23 mouse cellular contexts compared by ENCODE assay signal in the genomic region with DNA sequence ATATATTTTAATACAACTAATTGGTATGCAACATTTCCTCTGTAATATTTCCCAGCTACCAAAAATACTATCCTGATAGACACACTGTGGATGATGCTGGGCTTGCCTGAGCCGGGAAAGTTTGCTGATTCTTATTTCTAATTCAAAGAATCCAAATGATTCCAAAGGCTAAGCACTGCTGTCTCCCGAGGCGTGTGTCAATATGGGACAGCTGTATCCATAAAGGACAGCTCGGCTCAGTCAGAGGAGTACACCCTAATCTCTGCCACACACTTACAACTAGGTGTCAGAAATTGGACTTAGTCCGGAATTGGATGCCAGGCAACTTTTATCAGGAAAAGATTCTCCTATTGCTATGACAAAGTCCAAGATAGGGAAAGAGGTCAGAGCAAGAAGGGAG.
A peak's percentile ranks its signal among the peaks of the same experiment; 100 is the strongest.
DNase-seq lines count a peak whose midpoint lies in the region; ATAC-seq and TF ChIP-seq lines count a peak whose summit lies in the region.
"Had no signal": no experiment of that assay in that cellular context is flagged by ENCODE, and none has a peak within 500 bp of the region (broad histone marks: within the 10 kb centered on the region; RNA-seq: fewer than 3 reads in every experiment).

No protein-coding gene starts in this region.

- no peak overlapping the region for H3K9ac ChIP-seq in forebrain, postnatal 0 days
- no peak overlapping the region for H3K9ac ChIP-seq in forebrain, embryonic 15.5 days (replicated peaks)
- no peak overlapping the region for H3K9ac ChIP-seq in lung, embryonic 14.5 days
- no peak overlapping the region for H3K9ac ChIP-seq in lung, embryonic 16.5 days (ENCODE audit: low read length)
- H3K9ac ChIP-seq in neural tube, embryonic 15.5 days (replicated peaks), result no peak overlapping the region
- H3K9ac ChIP-seq: embryonic facial prominence, embryonic 13.5 days; embryonic facial prominence, embryonic 15.5 days; forebrain, embryonic 13.5 days had no signal

- H3K4me2 ChIP-seq in forebrain, postnatal 0 days (ENCODE audit: low read depth), result no peak overlapping the region
- H3K4me2 ChIP-seq in forebrain, embryonic 15.5 days (replicated peaks), result no peak overlapping the region
- H3K4me2 ChIP-seq in lung, embryonic 14.5 days, result no peak overlapping the region
- no peak overlapping the region for H3K4me2 ChIP-seq in lung, embryonic 16.5 days (ENCODE audit: low read depth, low read length)
- H3K4me2 ChIP-seq in neural tube, embryonic 15.5 days, result no peak overlapping the region
- H3K4me2 ChIP-seq: embryonic facial prominence, embryonic 13.5 days; embryonic facial prominence, embryonic 15.5 days; forebrain, embryonic 13.5 days had no signal

- no peak for TF ChIP-seq CTCF in forebrain, postnatal 0 days (IDR thresholded peaks at IDR 0.05; ENCODE audit: low read depth)
- no peak for TF ChIP-seq CTCF in lung, embryonic 14.5 days (IDR thresholded peaks at IDR 0.05; ENCODE audit: low read depth)
- TF ChIP-seq CTCF in lung, adult 2 months (IDR thresholded peaks at IDR 0.05; ENCODE audit: insufficient read depth, low read length), result no peak

- H3K4me1 ChIP-seq in forebrain, postnatal 0 days (ENCODE audit: insufficient read depth), result no peaks in the 10 kb centered on the region
- H3K4me1 ChIP-seq in forebrain, embryonic 15.5 days, result no peaks in the 10 kb centered on the region
- no peaks in the 10 kb centered on the region for H3K4me1 ChIP-seq in lung, embryonic 14.5 days (ENCODE audit: insufficient read depth)
- H3K4me1 ChIP-seq in lung, adult 2 months (ENCODE audit: control insufficient read depth, insufficient read depth, low read length), result no peaks in the 10 kb centered on the region
- no peaks in the 10 kb centered on the region for H3K4me1 ChIP-seq in lung, embryonic 16.5 days (replicated peaks; ENCODE audit: control insufficient read depth, insufficient read depth, low read length)
- H3K4me1 ChIP-seq in neural tube, embryonic 15.5 days, result no peaks in the 10 kb centered on the region
- H3K4me1 ChIP-seq: embryonic facial prominence, embryonic 13.5 days; embryonic facial prominence, embryonic 15.5 days; forebrain, embryonic 10.5 days; forebrain, embryonic 13.5 days had no signal

- no peak for DNase-seq in forebrain, postnatal 0 days
- peak; percentile 66 for DNase-seq in lung, embryonic 14.5 days
- no peak for DNase-seq in lung, adult 2 months
- DNase-seq in lung, postnatal 10 days, result no peak
- no peak for DNase-seq in neural tube, embryonic 10.5 days (ENCODE audit: extremely low spot score, low spot score)
- DNase-seq: adrenal gland, adult 2 months; adrenal gland, postnatal 10 days; adrenal gland, postnatal 25 days; cerebellum, adult 11 months; cerebellum, adult 18-20 months; cerebellum, adult 8-10 months; cerebellum, adult 9-11 months; cerebellum, postnatal 14 days; cerebellum, postnatal 36 days; embryo, embryonic 11 days had no signal

- TF ChIP-seq POLR2A in lung, adult 2 months (IDR thresholded peaks at IDR 0.05; ENCODE audit: borderline replicate concordance, extremely low read depth, low read depth, low read length), result no peak

- H3K27ac ChIP-seq in forebrain, postnatal 0 days (ENCODE audit: low read depth, low read length), result no peak overlapping the region
- H3K27ac ChIP-seq in forebrain, embryonic 15.5 days (replicated peaks), result no peak overlapping the region
- no peak overlapping the region for H3K27ac ChIP-seq in lung, embryonic 14.5 days (ENCODE audit: low read depth)
- H3K27ac ChIP-seq in lung, embryonic 16.5 days (ENCODE audit: low read length), result no peak overlapping the region
- 0 out of 2 replicates have a peak overlapping the region, but pooled peaks have one; percentile 23 for H3K27ac ChIP-seq in neural tube, embryonic 15.5 days (replicated peaks)
- H3K27ac ChIP-seq: embryonic facial prominence, embryonic 13.5 days; embryonic facial prominence, embryonic 15.5 days; forebrain, embryonic 10.5 days; forebrain, embryonic 13.5 days had no signal

- H3K4me3 ChIP-seq in forebrain, postnatal 0 days (ENCODE audit: low read depth, low read length), result no peak overlapping the region
- H3K4me3 ChIP-seq in forebrain, embryonic 15.5 days, result no peak overlapping the region
- H3K4me3 ChIP-seq in lung, embryonic 14.5 days (ENCODE audit: low read depth, low read length), result no peak overlapping the region
- H3K4me3 ChIP-seq in lung, adult 2 months (replicated peaks; ENCODE audit: extremely low read depth, low read depth, low read length), result no peak overlapping the region
- H3K4me3 ChIP-seq in lung, embryonic 16.5 days (ENCODE audit: low read length), result no peak overlapping the region
- no peak overlapping the region for H3K4me3 ChIP-seq in neural tube, embryonic 15.5 days (replicated peaks)
- H3K4me3 ChIP-seq: embryonic facial prominence, embryonic 13.5 days; embryonic facial prominence, embryonic 15.5 days; erythroblast, embryonic 14.5 days; forebrain, embryonic 10.5 days; forebrain, embryonic 13.5 days had no signal

- no peaks in the 10 kb centered on the region for H3K27me3 ChIP-seq in forebrain, postnatal 0 days (ENCODE audit: insufficient read depth, low read length)
- no peaks in the 10 kb centered on the region for H3K27me3 ChIP-seq in forebrain, embryonic 15.5 days
- H3K27me3 ChIP-seq in lung, embryonic 14.5 days (ENCODE audit: insufficient read depth, low read length), result no peaks in the 10 kb centered on the region
- H3K27me3 ChIP-seq in lung, embryonic 16.5 days (ENCODE audit: control insufficient read depth, insufficient read depth, low read depth, low read length), result no peaks in the 10 kb centered on the region
- no peaks in the 10 kb centered on the region for H3K27me3 ChIP-seq in neural tube, embryonic 15.5 days (replicated peaks)
- H3K27me3 ChIP-seq: embryonic facial prominence, embryonic 13.5 days; embryonic facial prominence, embryonic 15.5 days; forebrain, embryonic 13.5 days had no signal

- H3K9me3 ChIP-seq in forebrain, postnatal 0 days (ENCODE audit: low read length), result no peaks in the 10 kb centered on the region
- H3K9me3 ChIP-seq in forebrain, embryonic 15.5 days, result no peaks in the 10 kb centered on the region
- H3K9me3 ChIP-seq in lung, embryonic 14.5 days (ENCODE audit: low read depth, low read length), result no peaks in the 10 kb centered on the region
- no peaks in the 10 kb centered on the region for H3K9me3 ChIP-seq in lung, embryonic 16.5 days (ENCODE audit: control insufficient read depth, low read length)
- H3K9me3 ChIP-seq in neural tube, embryonic 15.5 days (replicated peaks), result no peaks in the 10 kb centered on the region
- H3K9me3 ChIP-seq: embryonic facial prominence, embryonic 13.5 days; embryonic facial prominence, embryonic 15.5 days; forebrain, embryonic 10.5 days; forebrain, embryonic 13.5 days had no signal

- H3K36me3 ChIP-seq in forebrain, postnatal 0 days (ENCODE audit: insufficient read depth), result no peaks in the 10 kb centered on the region
- no peaks in the 10 kb centered on the region for H3K36me3 ChIP-seq in forebrain, embryonic 15.5 days
- no peaks in the 10 kb centered on the region for H3K36me3 ChIP-seq in lung, embryonic 14.5 days (ENCODE audit: insufficient read depth)
- H3K36me3 ChIP-seq in lung, embryonic 16.5 days (ENCODE audit: control insufficient read depth, insufficient read depth, low read length), result no peaks in the 10 kb centered on the region
- no peaks in the 10 kb centered on the region for H3K36me3 ChIP-seq in neural tube, embryonic 15.5 days
- H3K36me3 ChIP-seq: embryonic facial prominence, embryonic 13.5 days; embryonic facial prominence, embryonic 15.5 days; forebrain, embryonic 10.5 days had no signal

- peak; percentile 45; the same call in 1 of the 2 replicates for ATAC-seq in forebrain, postnatal 0 days
- no peak for ATAC-seq in forebrain, embryonic 15.5 days (replicated peaks)
- peak; percentile 76 for ATAC-seq in lung, embryonic 14.5 days (ENCODE audit: insufficient read depth)
- ATAC-seq in lung, embryonic 16.5 days (ENCODE audit: low read depth), result peak; percentile 51; the same call in 1 of the 2 replicates
- no peak for ATAC-seq in neural tube, embryonic 15.5 days (ENCODE audit: low FRiP score)
- ATAC-seq: forebrain, embryonic 13.5 days had no signal

- 71% methylated on average over 5 of the region's 5 CpGs for WGBS in forebrain, postnatal 0 days
- 81% methylated on average over 5 of the region's 5 CpGs for WGBS in forebrain, embryonic 15.5 days
- 39% methylated on average over 5 of the region's 5 CpGs for WGBS in lung, embryonic 14.5 days
- 62% methylated on average over 5 of the region's 5 CpGs for WGBS in lung, adult 2 months
- 46% methylated on average over 5 of the region's 5 CpGs for whole genome bisulfite sequencing in lung, embryonic 16.5 days
- WGBS in neural tube, embryonic 15.5 days, result 78% methylated on average over 5 of the region's 5 CpGs

Comparison
In these comparisons a context has a peak if more than half of its experiments do, and no peak if none do; other contexts are left out.
1. ATAC-seq: peak in forebrain, postnatal 0 days (single experiment), lung, embryonic 14.5 days (single experiment) and lung, embryonic 16.5 days (single experiment); none in forebrain, embryonic 15.5 days (single experiment) and neural tube, embryonic 15.5 days (single experiment).